Mouse (Mus musculus) hindbrain, embryonic 14.5 days (tissue): Measurements from ENCODE around the gene Pheta1. TPM values are rescaled to one million over a fixed set of nuclear protein-coding genes. Genes with fewer than 3 reads are reported as not detected.
A peak's percentile ranks its signal among the peaks of the same experiment; 100 is the strongest.

Source experiments
- ATAC-seq: fragments of 200-750 bp; cut with Nextera tagmentation; 2 replicates; pipeline ENCODE4 v1.8.0; 2017; ENCODE audit warnings: moderate number of reproducible peaks, mild to moderate bottlenecking, moderate TSS enrichment, moderate library complexity; ENCODE audit not compliant: low FRiP score
- DNase-seq: peaks from one replicate; pipeline ENCODE4 v3.0.0-alpha.2; 2015; ENCODE audit warnings: low spot score
- H3K27ac ChIP-seq: fragments of 300-500 bp; sonication (generic); 2 replicates; pipeline ENCODE4 v1.5.1; 2014; ENCODE audit warnings: mild to moderate bottlenecking, moderate library complexity
- H3K27me3 ChIP-seq: fragments of 300-500 bp; sonication (generic); 2 replicates; pipeline ENCODE4 v1.6.1; 2014; ENCODE audit warnings: mild to moderate bottlenecking, low read length, mixed read lengths; ENCODE audit not compliant: control insufficient read depth, insufficient read depth
- H3K36me3 ChIP-seq: fragments of 300-500 bp; sonication (generic); replicated peaks from 2 replicates; pipeline ENCODE4 v1.6.1; 2014; ENCODE audit not compliant: control insufficient read depth, insufficient read depth
- H3K4me1 ChIP-seq: fragments of 300-500 bp; sonication (generic); replicated peaks from 2 replicates; pipeline ENCODE4 v1.6.1; 2014; ENCODE audit warnings: antibody characterized with exemption, low read length, mixed read lengths; ENCODE audit not compliant: control insufficient read depth, insufficient read depth
- H3K4me2 ChIP-seq: fragments of 300-500 bp; sonication (generic); replicated peaks from 2 replicates; pipeline ENCODE4 v1.6.1; 2014; ENCODE audit warnings: mild to moderate bottlenecking, moderate library complexity
- H3K4me3 ChIP-seq: fragments of 300-500 bp; sonication (generic); replicated peaks from 2 replicates; pipeline ENCODE4 v1.5.1; 2014; ENCODE audit warnings: mild to moderate bottlenecking, low read length
- H3K9ac ChIP-seq: fragments of 300-500 bp; sonication (generic); 2 replicates; pipeline ENCODE4 v1.6.1; 2014
- H3K9me3 ChIP-seq: fragments of 300-500 bp; sonication (generic); 2 replicates; pipeline ENCODE4 v1.6.1; 2016; ENCODE audit warnings: low read length; ENCODE audit not compliant: control insufficient read depth
- WGBS: fragments of 180-500 bp; shearing (Covaris S2); extraction: QIAGEN DNeasy Blood & Tissue Kit; methylation state at CpG from one replicate; pipeline ENCODE4 v1.1.7; 2014; 5-methylcytosine and 5-hydroxymethylcytosine counted together
- polyA plus RNA-seq: library from polyadenylated mRNA; unstranded; fragments of >200 nt; fragmentation: Nextera tagmentation; extraction: Ambion mirVana; gene quantifications from 2 replicates; pipeline ENCODE4 v1.2.1, GENCODE M21; 2014

The Pheta1 gene
- polyA plus RNA-seq, 1 experiment from 2014 or later, result 32.3 TPM

DNA sequence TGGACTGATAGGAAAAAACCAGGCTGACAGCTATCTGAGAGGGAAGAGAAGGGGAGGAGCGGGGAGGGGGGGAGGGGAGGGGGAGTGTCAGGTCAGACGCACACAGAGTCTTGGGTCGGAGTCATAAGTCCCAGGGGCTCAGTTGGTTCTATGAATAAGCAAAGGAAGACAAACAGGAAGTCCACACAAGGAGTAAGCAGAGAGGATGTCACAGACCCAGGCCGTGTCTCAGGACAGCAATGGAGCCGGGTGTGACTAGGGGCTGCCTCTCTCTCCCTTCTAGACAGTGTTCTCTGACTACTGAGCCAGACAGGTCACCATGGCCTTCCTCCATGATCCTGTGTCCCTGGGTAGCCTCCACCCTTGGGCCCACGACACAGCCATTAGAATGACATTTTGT is 22.0 kb downstream of the Pheta1 start:
- no peak overlapping the region for H3K4me3 ChIP-seq
- WGBS, result 72% methylated on average over 6 of the region's 6 CpGs
- H3K36me3 ChIP-seq, result peaks cover 42% of the 10 kb centered on the region

DNA sequence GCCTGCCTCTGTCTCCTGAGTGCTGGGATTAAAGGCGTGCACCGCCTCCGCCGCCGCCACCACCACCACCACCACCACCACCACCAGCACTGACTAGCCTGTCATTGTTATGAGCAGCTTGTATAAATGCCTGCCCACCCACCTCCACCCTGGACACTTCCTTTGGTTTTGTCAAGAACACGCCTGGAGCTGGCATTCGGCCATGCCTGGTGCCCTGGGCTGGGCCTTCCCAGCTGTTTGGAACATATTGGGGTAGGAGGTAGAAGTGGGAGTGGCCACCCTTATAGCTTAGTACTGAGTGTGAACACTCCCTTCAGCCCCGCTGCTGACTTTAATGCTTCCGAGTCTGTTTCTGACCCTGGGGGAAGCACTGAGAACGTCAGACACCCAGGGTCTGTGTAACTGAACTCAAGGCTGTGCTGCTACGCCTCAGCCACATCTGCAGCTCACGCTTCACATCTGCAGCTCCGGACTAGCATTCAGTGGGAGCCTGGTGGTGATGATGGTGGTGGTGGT is 22.8 kb downstream of the Pheta1 start:
- WGBS, result 85% methylated on average over 13 of the region's 13 CpGs
- no peaks in the 10 kb centered on the region for H3K9me3 ChIP-seq
- peaks cover 46% of the 10 kb centered on the region for H3K36me3 ChIP-seq

More for the DNA sequence above, 22.0 kb downstream of the Pheta1 start:
- no peaks in the 10 kb centered on the region for H3K9me3 ChIP-seq
- no peak overlapping the region for H3K9ac ChIP-seq
- no peak overlapping the region for H3K27ac ChIP-seq
- DNase-seq (no peak), ATAC-seq (no peak)
- H3K4me2 ChIP-seq, result no peak overlapping the region
- H3K4me1 ChIP-seq, result no peaks in the 10 kb centered on the region
- H3K27me3 ChIP-seq, result no peaks in the 10 kb centered on the region

DNA sequence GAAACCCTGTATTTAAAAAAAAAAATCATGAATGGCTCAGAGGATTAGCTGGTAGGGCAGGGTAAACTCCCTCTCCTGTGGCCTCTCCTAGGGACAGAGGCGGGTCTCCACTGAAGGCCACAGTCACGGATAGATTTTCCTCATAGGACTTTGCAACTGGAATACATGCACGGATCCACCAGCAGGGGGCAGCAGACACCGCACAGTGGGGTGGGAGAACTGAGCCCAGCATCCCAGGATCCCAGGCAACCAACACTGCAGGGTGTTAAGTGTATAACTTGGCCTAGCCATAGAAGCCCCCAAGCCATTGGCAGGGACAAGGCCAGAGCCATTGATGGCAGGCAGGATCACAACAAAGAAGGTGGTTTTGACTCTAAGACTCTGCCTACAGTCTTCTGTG is 23.4 kb downstream of the Pheta1 start:
- Histone ChIP-seq H3K36me3 (peaks cover 47% of the 10 kb centered on the region), H3K27ac (no peak overlapping the region), H3K27me3 (no peaks in the 10 kb centered on the region), H3K4me2 (no peak overlapping the region), H3K4me1 (no peaks in the 10 kb centered on the region), H3K9ac (no peak overlapping the region), H3K4me3 (no peak overlapping the region), H3K9me3 (no peaks in the 10 kb centered on the region)
- ATAC-seq, result peak; percentile 75
- 10% methylated on average over 4 of the region's 4 CpGs for WGBS
- DNase-seq, result peak; percentile 91

More for the DNA sequence above, 22.8 kb downstream of the Pheta1 start:
- Histone ChIP-seq H3K27ac (no peak overlapping the region), H3K4me2 (no peak overlapping the region), H3K4me3 (no peak overlapping the region), H3K27me3 (no peaks in the 10 kb centered on the region), H3K9ac (no peak overlapping the region), H3K4me1 (no peaks in the 10 kb centered on the region)
- DNase-seq (no peak), ATAC-seq (no peak)

DNA sequence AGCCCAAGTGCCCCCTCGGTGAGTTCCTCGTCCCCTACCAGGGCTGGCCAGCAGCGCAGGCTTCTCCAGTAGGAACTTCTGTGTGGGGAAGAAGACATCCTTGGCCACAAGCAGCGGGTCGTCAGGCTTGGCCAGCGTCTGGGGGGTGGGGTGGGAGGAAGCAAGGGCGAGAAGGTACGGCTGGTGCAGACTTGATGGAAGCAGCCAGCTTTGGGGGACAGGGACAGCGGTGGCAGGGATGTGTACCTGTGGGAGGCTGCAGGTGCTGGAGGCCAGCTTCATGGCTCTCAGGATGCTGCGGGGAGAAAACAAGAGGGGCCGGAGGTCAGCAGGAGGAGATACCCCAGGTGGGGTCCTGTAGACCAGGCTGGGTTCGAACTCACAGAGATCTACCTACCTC is 26.3 kb downstream of the Pheta1 start:
- Histone ChIP-seq H3K9ac (no peak overlapping the region), H3K4me1 (no peaks in the 10 kb centered on the region; the same call in 1 of the 2 replicates), H3K4me3 (no peak overlapping the region), H3K27ac (no peak overlapping the region), H3K9me3 (no peaks in the 10 kb centered on the region), H3K4me2 (no peak overlapping the region), H3K36me3 (peaks cover 30% of the 10 kb centered on the region), H3K27me3 (no peaks in the 10 kb centered on the region)
- whole genome bisulfite sequencing, result 90% methylated on average over 12 of the region's 12 CpGs
- ATAC-seq (no peak), DNase-seq (no peak)

DNA sequence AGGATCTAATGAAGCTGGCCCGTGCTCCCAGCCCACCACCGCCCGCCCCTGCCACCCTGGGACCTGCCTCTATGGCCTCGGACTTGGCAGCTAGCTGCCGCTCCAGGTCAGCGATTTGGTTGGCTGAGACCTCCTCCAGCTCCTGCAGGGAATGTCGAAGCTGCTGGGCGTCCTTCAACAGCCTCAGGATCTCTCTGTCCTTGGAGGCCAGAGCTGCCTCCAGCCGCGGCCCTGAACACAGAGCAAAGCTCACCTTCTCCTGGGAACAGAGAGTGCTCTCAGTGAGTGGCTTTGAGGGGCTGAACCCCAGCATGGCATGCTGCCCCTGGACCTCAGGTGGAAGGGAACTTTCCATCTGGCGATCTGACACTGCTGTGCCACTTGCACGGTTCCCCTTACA is 28.1 kb downstream of the Pheta1 start:
- H3K36me3 ChIP-seq, result peaks cover 30% of the 10 kb centered on the region
- no peak for DNase-seq
- no peak overlapping the region for H3K9ac ChIP-seq
- no peak overlapping the region for H3K4me2 ChIP-seq
- no peak overlapping the region for H3K4me3 ChIP-seq
- H3K4me1 ChIP-seq, result no peaks in the 10 kb centered on the region; the same call in 1 of the 2 replicates
- H3K27me3 ChIP-seq, result no peaks in the 10 kb centered on the region
- 87% methylated on average over 12 of the region's 12 CpGs for WGBS
- no peak for ATAC-seq
- H3K9me3 ChIP-seq, result no peaks in the 10 kb centered on the region
- no peak overlapping the region for H3K27ac ChIP-seq

DNA sequence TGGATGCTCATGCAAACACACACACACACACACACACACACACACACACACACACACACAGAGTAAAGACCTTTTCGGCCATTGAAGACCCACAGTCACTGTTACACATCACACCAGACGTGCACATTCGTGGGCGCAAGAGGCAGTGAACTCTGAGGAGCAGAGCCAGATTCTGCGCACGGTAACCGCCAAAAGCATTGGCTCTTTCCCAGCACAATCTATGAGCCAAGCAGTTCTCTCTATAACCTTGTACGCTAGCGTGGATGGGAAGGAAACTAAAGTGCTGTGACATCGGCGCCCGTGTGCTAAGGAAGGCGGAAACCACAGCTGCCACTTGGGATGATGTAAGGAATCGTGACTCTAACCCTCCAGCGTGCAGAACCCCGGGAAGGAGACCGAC is 29.9 kb downstream of the Pheta1 start:
- ATAC-seq (no peak), DNase-seq (no peak)
- Histone ChIP-seq H3K27me3 (no peaks in the 10 kb centered on the region), H3K27ac (no peak overlapping the region), H3K4me2 (no peak overlapping the region), H3K9me3 (no peaks in the 10 kb centered on the region), H3K9ac (no peak overlapping the region), H3K4me3 (no peak overlapping the region), H3K4me1 (no peaks in the 10 kb centered on the region; the same call in 1 of the 2 replicates), H3K36me3 (peaks cover 20% of the 10 kb centered on the region; the same call in 1 of the 2 replicates)
- WGBS, result 80% methylated on average over 17 of the region's 17 CpGs

DNA sequence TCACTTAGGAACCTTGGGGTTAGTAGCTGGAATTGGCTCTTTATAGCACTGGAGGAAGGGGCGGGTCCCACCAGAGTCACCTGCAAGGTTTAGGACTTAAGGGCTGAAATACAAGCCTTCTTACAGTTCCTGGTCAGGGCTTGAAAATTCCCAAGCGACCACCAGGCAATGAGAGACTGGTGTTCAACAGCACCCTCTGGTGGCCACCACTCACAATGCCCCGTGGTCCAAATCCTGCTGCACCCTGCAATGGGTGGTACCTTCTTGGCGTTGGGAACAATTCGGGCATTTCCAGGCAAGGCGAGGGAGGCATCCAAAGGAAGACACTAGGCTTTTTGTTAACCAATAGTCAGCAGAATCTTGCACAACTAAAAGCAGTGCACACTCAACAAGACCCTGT is 30.4 kb downstream of the Pheta1 start:
- Histone ChIP-seq H3K27me3 (no peaks in the 10 kb centered on the region), H3K9ac (no peak overlapping the region), H3K4me2 (no peak overlapping the region), H3K4me3 (no peak overlapping the region), H3K27ac (no peak overlapping the region), H3K36me3 (peaks cover 15% of the 10 kb centered on the region; the same call in 1 of the 2 replicates), H3K4me1 (no peaks in the 10 kb centered on the region; the same call in 1 of the 2 replicates), H3K9me3 (no peaks in the 10 kb centered on the region)
- no peak for DNase-seq
- ATAC-seq, result no peak
- 64% methylated on average over 6 of the region's 6 CpGs for WGBS

DNA sequence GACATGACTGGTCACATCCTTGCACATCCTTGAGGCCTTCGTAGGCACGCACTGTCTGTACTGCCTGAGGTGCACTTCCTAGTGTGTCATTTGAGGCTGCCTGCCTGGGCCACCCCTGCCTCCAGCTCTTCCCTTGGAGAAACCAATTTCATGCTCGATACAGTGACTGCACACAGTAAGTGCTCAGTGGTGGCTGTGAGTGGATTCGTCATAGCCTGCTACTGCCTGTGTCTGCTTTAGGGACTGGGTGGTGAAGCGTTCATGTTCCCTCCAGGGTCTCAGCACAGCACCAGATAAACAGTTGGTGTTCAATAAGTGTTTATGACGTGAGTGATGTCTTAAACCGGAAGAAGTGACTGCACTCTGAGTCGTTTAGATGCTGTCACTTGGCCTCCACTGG is 34.6 kb downstream of the Pheta1 start:
- WGBS, result 62% methylated on average over 8 of the region's 8 CpGs
- 0 out of 2 replicates have a peak, but pooled peaks have one; percentile 40 for ATAC-seq

DNA sequence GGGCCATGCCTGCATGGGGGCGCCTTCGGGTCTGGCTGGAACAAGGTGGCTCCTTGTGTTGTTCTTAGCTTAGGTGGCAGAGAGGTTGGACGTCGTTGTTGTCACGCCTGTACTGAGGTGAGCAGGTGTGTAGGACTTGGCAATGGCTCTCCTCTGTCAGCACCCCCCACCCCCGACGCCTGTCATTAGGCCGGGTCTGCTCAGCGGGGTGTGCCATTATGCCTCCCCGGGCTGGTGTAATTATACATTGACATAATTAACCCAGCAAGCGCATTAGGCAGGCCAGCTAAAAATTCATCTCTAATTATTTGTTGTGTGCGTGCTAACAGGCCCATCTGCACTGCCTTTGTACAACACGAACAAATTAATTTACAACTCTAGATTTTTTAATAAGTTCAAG is 40.6 kb downstream of the Pheta1 start:
- no peak for DNase-seq
- Histone ChIP-seq H3K9ac (no peak overlapping the region), H3K4me1 (no peaks in the 10 kb centered on the region; the same call in 1 of the 2 replicates), H3K4me2 (no peak overlapping the region), H3K9me3 (no peaks in the 10 kb centered on the region), H3K36me3 (no peaks in the 10 kb centered on the region), H3K4me3 (no peak overlapping the region), H3K27me3 (no peaks in the 10 kb centered on the region), H3K27ac (peak overlapping the region; percentile 4; the same call in 1 of the 2 replicates)
- no peak for ATAC-seq
- WGBS, result 35% methylated on average over 13 of the region's 13 CpGs

More for the DNA sequence above, 34.6 kb downstream of the Pheta1 start:
- no peak overlapping the region for H3K4me2 ChIP-seq
- no peaks in the 10 kb centered on the region for H3K27me3 ChIP-seq
- no peaks in the 10 kb centered on the region; the same call in 1 of the 2 replicates for H3K4me1 ChIP-seq
- DNase-seq, result no peak
- no peak overlapping the region for H3K9ac ChIP-seq
- no peak overlapping the region for H3K27ac ChIP-seq
- no peaks in the 10 kb centered on the region for H3K36me3 ChIP-seq
- no peaks in the 10 kb centered on the region for H3K9me3 ChIP-seq
- H3K4me3 ChIP-seq, result no peak overlapping the region
